Mouse (Mus musculus): ENCODE measurements at regions not wholly inside any gene's neighbourhood (a gene's known extent, or its start where the extent isn't known, plus 50 kb on each side); places are given as distances from the start of the nearest gene placed in this dataset.

- no peak for DNase-seq
These were observed 176.6 kb downstream of the Rps12 start for GRCm38 (mm10) chr10:23610485-23610884.

GRCm38 (mm10) chr10:23610046-23610445 lies 177.0 kb downstream of the Rps12 start:
- DNase-seq: no peak

- DNase-seq: peak; percentile 25
These were observed 177.7 kb downstream of the Rps12 start for GRCm38 (mm10) chr10:23609270-23609914.

GRCm38 (mm10) chr10:23600701-23601100 lies 186.4 kb downstream of the Rps12 start:
- DNase-seq: no peak

GRCm38 (mm10) chr10:23595541-23595940 lies 191.5 kb downstream of the Rps12 start:
- no peak for DNase-seq

- no peak for DNase-seq
These were observed 206.8 kb downstream of the Rps12 start for GRCm38 (mm10) chr10:23580230-23580629.

GRCm38 (mm10) chr10:23571013-23571412 lies 216.1 kb downstream of the Rps12 start:
- DNase-seq: no peak

DNA sequence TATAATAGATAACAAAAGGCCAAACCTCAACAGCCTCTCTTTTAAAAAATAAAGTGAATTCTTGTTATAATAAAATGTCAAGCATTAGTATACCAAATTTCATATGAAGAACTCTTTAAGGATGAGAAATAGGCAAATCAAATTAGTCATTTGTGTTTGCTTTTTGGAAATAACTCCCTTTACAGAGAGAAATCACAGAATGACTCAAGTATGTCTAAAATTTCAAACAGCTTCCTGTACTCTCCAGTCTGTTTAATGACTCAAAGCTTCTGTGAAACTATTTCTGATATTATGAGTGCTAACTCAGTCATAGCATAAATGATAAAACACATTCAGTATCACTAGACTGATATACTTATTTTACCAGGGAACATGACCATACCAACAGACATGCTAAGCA lies 217.7 kb downstream of the Rps12 start:
- DNase-seq: no peak

- DNase-seq: no peak
These were observed 211.8 kb upstream of the Eya4 start for GRCm38 (mm10) chr10:23562273-23562885.

GRCm38 (mm10) chr10:23559980-23560658 lies 209.5 kb upstream of the Eya4 start:
- DNase-seq: no peak

GRCm38 (mm10) chr10:23557828-23558227 lies 207.2 kb upstream of the Eya4 start:
- DNase-seq: no peak

DNA sequence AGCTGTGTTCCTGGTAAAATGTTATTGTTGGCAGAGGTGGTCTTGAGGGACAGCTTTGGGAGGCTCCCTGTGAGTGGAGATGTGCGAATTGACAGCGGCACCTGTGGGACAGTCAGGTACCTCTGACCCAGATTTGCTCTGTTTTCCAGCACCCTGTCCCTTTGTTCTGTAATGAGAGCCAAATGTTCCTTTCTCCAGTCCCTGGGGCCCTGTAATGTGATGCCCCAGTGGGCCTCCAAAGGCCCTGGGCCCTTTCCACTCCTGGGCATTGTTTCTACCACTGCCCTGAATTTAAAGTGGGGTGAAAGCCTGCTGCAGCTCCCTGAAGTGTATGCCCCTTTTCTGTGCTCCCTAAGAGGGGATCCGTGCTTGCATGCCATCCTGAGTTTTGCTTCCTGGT lies 198.6 kb upstream of the Eya4 start:
- DNase-seq: no peak

- no peak for DNase-seq
These were observed 197.7 kb upstream of the Eya4 start for GRCm38 (mm10) chr10:23548322-23548721.

- DNase-seq: no peak
These were observed 192.1 kb upstream of the Eya4 start for GRCm38 (mm10) chr10:23542712-23543111.

DNA sequence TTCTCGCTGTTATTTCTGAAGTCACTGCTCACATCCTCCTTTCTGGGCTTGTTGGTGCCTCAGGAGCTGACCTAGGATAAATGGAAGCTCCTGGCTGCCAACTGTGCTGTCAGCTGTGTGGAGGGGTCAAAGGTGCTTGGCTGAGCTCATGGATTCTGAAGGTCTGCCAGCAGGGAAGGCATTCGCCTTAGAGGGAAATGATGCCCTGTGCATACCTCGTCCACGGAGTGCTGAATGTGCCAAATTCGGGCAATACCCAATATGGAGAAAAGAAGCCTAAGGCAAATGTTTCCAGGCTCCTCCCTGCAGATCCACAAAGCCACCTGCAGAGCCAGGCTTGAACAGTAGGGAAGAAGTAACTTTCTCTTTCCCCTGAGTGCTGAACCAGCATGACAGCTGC lies 191.3 kb upstream of the Eya4 start:
- peak; percentile 36 for DNase-seq

DNA sequence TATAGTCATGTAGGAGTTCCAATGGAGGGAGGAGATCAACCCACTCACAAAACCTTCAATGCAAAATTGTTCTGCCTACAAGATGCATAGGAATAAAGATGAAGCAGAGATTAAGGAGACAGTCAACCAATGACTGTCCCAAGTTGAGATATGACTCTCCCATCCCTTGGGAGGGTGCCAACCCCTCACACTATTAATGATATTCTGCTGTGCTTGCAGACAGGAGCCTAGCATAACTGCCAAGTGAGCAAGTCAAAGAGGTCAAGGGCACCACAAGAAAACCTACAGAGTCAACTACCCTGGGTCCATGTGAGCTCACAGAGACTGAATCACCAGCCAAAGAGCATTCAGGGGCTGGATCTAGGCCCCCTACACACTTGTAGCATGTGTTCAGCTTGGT lies 184.1 kb upstream of the Eya4 start:
- DNase-seq: no peak

- DNase-seq: no peak
These were observed 181.6 kb upstream of the Eya4 start for GRCm38 (mm10) chr10:23531964-23532758.

DNA sequence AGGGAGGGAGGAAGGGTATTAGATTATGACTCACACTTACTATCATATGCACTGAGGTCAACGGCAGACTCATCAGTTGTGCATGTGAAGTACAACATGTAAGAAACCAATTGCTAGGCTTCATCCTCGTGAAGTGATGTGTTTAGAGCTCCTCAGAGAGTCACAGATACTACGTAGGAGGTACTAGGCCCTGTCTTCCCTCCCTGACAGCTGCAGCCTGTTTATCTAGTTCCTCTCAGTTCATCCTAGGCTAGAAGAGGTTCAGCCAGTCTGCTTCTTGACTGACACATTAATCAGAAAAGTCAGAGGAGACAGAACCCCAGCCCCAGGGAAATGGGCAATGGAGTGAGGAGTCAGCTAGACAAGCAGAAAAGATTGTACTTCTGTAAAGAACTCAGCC lies 180.1 kb upstream of the Eya4 start:
- no peak for DNase-seq

GRCm38 (mm10) chr10:23526796-23527195 lies 176.2 kb upstream of the Eya4 start:
- no peak for DNase-seq

GRCm38 (mm10) chr10:23522664-23523063 lies 172.1 kb upstream of the Eya4 start:
- no peak for DNase-seq

- DNase-seq: no peak
These were observed 143.1 kb upstream of the Eya4 start for GRCm38 (mm10) chr10:23493647-23494046.

- no peak for DNase-seq
These were observed 142.4 kb upstream of the Eya4 start for GRCm38 (mm10) chr10:23492971-23493370.

DNA sequence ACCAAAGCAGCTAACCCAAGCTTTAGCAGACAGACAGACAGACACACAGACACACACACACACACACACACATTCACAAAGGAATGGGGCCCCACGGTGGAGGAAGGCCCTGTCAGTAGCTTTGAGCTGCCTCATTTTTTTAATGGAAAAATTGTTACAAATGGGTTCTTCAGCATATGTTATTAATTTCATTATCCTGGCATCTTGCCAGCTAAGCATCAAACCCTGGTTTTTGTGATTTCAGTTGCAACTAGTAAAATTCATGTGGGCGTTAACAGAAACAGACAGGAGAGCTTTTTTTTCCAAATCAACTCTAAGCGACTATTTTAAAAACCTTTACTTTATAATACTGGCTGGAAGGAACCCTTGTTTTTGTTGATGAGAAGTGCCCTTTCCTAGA lies 138.4 kb upstream of the Eya4 start:
- no peak for DNase-seq
